Mouse (Mus musculus) liver, embryonic 14.5 days (tissue): Measurements from ENCODE around the gene Sytl3.
"Not testable (repeated sequence)": the region's sequence is repeated elsewhere in the genome, so short reads cannot be mapped to it uniquely, and the experiment has no call there.

ENCODE experiments used
- CTCF ChIP-seq: IDR thresholded peaks from 2 replicates; pipeline ENCODE4 v1.5.1; 2016; ENCODE audit warnings: antibody characterized with exemption, low read depth, control low read depth
- EP300 ChIP-seq: IDR thresholded peaks from 2 replicates; pipeline ENCODE4 v1.6.1; 2016; ENCODE audit warnings: antibody characterized with exemption, low read depth

DNA sequence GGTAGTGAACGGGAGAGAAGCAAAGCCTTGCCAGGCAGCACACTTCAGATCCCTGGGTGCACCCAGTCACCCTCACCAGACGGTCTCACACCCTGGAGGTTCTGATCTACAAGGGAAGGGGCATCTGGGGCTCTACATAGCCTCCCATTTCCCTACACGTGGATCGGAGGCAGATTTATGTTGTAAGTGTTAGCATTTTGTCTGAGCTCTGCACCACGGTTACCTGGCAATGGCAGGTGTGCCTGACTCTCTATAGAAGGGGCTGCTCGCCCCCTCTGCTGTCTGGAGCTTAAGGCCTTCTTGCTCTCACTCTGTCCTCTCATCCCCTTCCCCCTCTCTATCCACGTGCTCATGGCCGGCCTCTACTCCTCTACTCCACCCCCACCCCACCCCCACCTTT is 37.6 kb downstream of the Sytl3 start:
- not testable (repeated sequence) for TF ChIP-seq CTCF, EP300
